Mouse (Mus musculus) liver, embryonic 14.5 days (tissue): ENCODE measurements around the gene Rapgef4.

Experiments
- CTCF ChIP-seq: IDR thresholded peaks from 2 replicates; pipeline ENCODE4 v1.5.1; 2016; ENCODE audit warnings: antibody characterized with exemption, low read depth, control low read depth
- EP300 ChIP-seq: IDR thresholded peaks from 2 replicates; pipeline ENCODE4 v1.6.1; 2016; ENCODE audit warnings: antibody characterized with exemption, low read depth

DNA sequence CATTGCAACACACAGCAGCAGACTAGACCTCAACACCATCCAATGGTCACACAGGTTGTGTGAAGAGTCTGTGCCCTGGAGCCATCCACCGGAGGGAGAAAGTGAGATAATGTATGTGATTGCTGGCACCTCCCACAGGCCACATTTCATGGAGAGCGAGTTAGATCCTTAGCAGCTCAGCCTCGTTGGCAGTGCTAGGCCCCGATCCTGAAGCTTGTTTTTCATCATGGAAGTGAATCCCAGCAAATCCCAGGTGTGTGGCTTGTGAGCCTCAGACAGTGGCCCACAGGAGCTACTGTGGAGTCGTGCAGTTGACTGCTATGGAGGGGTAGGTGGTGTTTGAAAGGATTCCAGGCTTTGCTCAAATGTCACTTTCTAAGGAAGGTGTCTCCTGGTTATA lies 13.2 kb upstream of the Rapgef4 start:
- no peak for TF ChIP-seq CTCF
- no peak for TF ChIP-seq EP300
